Mouse (Mus musculus) cerebellum, adult 11 months (tissue): ENCODE measurements around the gene Rab31.

ENCODE experiments used
- DNase-seq: peaks from one replicate; pipeline ENCODE4 v3.0.0; 2022

Gene Rab31

DNA sequence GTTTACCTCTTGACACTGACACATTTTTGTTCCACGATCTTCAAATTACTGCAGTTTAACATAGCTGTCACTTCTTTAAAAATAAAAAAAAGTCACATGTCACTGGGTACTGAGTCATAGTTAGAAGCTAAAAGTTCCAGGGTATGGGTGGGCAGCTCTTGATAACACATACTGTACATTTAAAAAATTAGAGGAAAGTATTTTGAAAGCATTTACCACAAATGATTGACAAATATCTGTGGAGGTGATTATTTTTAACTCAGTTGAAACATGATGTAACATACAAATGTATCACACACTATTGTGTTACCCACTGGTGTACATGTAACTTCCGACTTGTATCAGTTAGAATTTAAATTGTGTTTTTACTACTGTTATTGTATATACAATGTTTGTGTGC, 37.5 kb downstream of the Rab31 start:
- DNase-seq = no peak

DNA sequence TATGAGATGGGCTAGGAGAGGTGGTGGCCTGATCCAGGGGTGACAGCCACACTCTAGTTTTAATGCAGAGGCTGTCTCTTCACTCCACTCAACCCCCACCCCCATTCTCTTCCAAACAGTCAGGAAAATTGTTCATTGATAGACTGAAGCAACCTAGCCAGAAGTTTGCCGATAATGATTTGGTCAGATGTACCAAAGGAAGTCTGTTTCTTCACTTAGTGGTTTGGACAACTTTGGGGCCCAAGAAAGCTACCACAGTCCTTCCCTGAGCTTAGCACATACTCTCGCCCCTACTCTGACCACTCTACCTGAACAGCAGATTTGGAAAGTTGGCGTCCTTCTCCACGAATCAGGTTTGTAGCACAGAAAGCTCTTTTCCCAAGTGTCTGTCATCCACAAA, 39.9 kb downstream of the Rab31 start:
- DNase-seq = no peak

DNA sequence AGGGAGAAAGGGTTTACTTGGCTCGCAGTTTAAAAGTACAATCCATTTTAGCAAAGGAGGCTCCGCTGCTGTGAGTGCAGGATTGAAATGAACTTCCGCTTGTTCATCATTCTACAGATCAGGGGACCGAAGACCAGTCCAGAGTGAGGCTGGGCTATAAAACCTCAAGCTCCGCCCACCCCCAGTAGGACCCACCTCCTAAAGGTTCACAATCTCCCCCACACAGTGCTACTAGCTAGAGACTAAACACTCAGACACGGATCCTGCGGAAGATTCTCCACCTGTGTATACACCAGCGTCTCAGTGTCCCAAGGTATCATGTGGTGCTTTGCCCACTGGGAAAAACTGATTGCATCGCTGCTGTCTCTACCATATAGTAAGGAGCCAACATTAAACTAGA, 40.8 kb downstream of the Rab31 start:
- DNase-seq = no peak

DNA sequence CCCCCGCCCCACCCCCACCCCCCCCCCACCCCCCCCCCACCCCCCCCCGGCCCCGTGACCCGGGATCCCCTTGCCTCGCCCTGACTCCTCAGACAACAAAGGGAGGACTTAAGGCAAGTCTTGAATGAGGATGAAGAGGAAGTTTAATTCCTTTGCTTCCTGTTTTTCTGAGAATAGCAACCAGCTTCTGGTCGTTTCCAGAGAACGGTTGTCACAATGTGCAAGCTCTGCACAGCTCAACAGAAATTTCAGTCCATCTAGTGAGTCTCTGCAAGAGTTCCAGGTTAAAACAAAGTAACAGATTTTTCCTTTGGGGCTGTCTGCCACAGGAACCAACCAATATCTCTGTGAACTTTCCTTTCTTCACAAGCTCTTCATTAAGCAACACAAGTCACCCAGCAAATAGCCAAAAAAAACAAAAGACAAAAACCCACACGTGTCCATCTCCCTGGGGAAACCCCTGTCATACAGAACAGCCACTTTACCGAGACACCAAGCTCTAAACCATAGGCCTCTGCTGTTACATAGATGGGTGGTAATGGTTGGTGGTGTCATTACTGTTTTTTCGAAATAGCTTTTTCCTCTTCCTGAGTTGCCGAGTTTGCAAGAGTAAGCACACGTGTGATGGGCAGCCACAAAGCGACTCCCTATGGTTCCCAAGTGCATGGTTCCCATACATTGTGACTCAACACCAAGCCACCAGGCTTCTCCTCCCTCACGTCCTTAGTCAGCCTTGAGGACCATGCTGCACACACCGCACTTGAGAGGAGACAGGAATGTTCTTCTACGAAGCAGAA, 42.4 kb downstream of the Rab31 start:
- DNase-seq = no peak

DNA sequence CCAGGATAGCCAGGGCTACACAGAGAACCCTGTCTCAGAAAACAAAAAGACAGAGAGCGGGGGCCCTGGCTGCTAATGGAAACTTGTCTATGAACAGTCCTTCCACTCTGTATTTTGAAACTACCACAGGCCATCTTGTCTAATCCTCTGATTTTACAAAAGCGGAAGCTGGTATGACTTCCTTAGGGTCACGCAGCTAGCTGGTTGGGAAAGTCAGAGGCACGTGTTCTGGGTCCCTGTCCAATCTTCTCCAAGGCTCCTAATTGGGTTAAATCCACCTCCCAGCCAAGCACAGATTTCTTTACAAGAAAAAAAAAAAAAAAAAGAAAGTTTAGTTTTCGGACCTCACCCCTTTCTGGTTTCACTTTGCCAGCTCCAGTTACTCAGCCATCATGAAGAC, 45.8 kb downstream of the Rab31 start:
- DNase-seq = no peak

DNA sequence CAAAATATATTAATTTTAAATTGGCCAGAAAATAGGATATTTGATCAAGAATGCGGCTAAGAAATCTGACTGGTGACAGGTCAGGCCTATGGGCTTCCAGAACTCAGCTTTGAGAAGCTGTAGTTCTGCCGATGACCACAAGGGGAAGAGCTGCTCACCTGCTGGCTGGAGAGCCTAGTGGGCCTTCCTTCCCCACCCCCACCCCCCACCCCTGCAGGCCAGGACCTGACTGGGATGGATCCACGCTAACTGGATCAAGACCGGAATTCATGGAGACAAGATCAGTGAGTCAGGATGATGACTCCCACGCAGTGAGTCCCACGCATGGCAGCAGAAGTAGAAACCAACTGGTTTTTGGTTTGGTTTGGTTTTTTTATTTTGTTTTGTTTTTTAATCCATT, 46.3 kb downstream of the Rab31 start:
- no peak for DNase-seq

DNA sequence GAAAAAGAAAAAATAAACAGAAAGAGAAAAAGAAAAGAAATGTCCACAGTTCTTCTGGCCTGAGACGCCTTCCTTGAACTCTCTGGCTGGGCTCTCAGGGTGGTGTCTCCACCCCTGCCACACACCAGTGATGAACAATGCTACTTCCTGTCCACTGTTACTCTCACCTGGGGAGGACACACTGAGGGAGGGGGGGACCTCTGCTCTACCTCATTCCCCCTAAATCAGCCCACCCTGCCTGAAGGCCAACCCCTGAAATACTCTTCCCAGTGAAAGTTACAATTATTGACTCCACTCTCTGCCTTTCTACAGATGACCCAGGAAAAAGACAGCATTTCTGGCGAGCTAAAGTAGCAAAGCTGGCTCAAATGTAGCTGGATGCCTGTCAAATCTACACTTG, 46.7 kb downstream of the Rab31 start:
- no peak for DNase-seq

DNA sequence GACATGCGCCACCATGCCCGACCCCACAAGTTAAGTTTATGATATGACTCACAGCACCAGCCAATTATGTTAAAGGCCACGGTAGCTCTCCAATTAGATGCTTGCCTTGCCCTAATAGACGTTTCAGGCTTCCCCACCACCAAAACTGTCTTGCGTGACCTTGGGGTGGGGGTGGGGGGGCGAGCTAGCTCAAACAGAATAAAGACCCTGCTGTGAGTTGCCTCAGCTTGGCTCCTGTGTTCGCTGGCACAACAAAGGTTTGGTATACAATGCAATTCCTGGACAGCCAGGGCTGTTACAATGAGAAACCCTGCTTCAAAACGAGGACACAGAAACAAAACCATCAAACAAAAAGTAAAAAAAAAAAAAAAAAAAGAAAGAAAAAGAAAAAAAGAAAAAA, 47.2 kb downstream of the Rab31 start:
- no peak for DNase-seq

DNA sequence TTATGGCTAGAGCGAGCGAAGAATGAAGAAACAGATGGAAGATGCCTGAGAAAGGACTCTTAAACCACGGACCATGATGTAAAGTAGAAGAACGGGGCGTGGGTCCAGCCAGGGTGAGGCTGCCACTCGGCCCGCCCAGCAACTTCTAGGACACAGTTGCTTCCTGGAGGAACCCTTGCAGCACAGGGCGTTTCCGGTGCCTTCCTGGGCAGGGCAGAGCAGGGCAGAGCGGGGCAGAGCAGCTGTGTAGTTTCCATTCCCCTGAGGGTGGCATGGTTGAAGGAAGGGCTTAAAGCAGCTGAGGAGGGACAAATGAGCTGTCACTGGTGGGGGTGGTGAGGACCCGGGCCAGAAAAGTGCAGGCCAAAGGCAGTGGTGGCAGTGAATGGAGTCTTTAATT, 48.3 kb downstream of the Rab31 start:
- no peak for DNase-seq

DNA sequence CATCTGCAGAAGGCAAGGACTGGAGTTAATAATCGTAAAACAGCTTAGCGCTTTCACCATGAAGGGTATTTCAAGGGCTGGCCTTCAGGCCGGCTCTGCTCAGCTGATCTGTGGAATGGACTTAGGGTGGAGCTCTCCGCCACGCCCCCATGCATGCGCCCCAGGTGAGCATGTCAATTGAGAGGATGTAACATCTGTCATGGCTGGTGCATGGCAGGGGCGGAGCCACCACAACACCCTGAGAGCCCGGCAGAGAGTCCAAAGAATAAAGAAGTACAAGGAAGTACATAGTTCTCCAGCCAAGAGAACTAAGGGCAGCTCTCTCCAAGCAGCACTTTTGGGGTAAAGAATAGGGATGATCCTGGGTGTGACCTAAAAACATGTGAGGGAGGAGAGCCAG, 48.9 kb downstream of the Rab31 start:
- no peak for DNase-seq

DNA sequence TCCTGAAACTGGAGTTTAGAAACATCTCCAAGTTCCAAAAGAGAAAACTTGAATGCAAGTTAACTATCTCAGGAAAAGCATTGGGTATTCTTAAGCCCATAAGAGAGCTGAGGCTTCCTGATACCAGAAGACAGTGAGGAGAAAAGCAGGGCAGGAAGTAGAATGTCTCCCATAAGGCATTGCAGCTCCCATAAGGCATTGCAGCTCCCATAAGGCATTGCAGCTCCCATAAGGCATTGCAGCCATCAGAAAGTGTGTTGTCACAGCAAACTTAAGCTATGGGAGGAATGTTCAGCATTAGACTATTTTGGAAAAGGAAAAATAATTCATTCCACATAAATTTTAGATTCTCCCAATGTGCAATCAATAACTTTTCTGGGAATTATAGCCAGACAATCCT, 51.2 kb downstream of the Rab31 start:
- no peak for DNase-seq

DNA sequence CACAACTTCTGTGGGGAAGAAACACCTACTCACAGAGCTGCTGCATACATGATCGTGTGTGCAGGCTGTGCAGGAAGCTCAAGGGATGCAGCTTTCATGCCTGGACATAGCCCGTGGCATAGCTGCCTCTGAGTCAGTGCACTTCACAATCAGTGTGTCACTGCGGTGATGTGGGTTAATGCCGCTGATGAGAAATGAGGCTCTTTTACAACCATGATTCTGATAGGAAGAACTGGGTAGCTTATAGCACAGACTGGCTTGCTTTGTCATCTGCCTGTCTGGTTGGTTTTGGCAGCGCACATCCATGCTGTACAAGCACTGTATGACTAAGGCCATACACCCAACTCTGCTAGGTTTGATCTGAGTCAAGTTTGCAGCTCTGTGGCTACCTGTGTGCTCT, 52.7 kb downstream of the Rab31 start:
- DNase-seq = no peak

DNA sequence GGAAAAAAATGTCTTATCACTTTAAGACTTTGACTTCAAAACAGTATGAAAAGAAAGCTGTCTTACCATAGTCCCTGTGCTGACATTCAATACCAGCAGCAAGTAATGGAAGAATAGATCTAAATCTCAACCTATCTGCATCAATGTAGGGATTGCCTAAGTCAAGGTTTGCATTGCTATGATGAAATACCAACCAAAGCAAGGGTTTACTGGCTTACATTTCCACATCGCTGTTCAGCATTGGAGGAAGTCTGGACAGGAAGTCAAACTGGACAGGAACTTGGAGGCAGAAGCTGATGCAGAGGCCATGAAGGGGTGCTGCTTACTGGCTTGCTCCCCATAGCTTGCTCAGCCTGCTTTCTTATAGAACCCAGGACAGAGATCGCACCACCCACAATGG, 54.0 kb downstream of the Rab31 start:
- DNase-seq = no peak

DNA sequence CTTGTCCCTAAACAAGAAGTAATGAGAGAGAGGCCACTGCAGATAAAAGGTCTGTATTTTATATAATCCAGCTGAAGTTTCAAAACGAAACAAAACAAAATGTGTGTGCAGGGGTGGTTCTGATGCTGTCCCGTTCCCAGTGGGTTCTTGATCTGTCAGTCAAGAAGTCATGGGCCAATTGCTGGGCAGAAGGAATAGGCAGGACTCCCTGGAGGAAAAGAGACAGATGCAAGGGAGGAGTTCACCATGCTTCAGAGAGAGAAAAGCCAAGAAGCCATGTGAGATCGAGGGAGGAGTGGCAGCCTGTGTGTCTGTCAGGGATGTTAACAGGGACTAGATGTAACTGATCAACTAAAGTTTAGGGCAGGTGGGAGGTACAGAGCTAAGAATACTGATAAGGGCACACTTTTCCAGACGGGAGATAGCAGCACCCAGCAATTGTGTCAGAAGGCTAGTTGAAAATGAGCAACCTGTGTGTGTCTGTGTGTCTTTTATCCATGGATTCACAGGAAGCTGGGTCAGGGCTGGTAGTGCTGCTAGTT, 54.8 kb downstream of the Rab31 start:
- DNase-seq = no peak

DNA sequence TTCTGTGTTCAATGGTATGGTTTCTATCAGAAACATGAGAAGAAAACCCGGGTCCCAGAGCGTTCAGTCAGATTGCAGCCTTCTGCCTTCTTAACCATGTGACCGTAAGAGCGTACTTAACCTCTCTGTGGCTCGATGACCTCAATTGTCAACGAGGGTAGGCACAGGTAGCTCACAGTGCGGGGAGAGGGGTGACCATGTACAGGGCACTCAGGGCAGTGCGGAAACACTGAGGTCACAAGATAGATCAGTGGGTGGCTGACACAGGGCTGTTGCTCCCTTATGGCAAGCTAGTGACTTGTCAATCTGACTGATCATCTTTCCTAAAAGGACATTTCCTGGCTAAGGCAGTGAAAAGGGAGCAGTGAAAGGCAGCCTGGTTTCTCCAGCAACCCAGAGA, 58.5 kb downstream of the Rab31 start:
- no peak for DNase-seq

DNA sequence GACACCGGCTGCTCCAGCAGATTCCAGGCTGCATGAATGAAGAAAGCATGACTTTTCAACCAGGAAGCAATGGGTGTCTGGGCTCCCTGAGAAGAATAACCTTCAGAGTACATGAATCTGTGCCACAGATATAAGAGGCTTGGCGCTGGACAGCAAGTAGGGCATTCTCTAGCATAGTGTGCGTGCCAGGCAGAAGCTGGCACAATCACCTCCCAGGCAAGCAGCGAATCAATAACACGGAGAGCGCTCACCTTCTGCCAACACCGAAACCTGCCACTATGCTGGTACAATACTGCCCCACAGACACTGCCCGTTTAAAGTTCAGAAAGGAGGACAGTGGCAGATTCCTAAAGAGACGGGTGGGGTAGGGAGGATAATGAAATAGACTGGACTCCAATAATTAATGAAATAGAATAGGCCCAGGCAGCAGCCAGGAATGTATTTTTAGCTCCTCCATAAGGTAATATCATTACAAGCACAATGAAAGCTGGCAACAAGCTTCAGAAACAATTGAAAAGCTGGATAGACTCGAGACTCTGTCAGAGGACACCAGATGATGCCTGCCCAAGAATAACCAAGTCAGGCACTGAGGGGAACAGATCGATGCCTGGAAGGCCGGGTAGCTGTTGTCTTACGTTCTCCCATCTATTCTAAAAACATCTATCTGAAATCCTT, 59.6 kb downstream of the Rab31 start:
- peak; percentile 64 for DNase-seq

DNA sequence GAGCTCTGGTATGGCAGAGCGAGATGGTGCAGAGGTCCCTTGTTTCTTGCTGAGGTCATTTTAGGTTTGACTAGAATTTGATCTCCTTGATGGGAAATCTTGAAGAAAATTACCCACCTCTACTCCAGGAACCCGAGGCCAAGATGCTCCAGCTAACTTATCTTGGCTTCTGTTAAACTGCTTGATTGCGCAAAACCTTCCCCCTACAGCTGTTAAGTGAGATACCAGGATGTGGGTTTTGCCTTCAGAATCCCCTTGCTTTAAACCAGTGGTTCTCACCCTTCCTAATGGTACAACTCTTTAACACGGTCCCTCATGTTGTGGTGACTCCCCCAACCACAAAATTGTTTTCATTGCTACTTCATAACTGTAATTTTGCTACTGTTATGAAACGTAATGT, 60.8 kb downstream of the Rab31 start:
- DNase-seq = no peak

DNA sequence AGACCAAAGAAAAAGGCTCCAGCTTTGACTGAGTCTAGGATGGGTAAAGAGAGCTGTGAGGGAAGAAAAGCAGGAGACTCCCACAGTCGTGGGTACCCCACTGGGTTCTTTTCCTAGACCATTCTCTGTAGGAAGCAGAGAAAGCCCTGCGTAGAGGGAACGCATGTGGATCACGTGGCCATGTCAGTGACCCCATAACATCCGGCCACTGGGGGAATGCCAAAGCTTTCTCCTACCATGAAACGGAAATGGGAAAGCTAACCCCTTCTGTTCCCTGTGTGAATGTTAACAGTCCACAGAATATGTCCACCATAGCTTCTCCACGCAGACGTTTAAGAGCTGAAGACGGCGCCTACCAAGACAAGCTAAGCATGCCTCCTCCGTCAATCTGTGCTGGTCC, 62.0 kb downstream of the Rab31 start:
- no peak for DNase-seq

DNA sequence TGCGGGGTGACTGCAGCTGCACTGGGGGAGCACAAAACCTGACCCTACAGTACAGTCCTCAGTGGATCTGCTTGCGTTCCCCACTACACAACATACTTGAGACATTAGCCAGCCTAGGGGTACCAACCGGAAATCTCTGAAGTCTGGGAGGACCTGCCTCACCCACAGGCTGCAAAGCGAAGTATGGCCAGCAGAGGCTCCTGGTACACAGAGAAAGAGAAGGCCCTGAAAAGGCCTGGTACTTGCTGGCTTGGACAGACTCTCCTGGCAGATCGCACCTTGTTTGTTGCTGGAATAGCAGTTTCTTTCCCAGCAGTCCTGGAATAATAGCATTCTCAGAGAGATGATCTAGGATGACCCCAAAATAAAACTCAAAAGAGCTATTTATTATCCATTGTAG, 66.3 kb downstream of the Rab31 start:
- DNase-seq = peak; percentile 35

DNA sequence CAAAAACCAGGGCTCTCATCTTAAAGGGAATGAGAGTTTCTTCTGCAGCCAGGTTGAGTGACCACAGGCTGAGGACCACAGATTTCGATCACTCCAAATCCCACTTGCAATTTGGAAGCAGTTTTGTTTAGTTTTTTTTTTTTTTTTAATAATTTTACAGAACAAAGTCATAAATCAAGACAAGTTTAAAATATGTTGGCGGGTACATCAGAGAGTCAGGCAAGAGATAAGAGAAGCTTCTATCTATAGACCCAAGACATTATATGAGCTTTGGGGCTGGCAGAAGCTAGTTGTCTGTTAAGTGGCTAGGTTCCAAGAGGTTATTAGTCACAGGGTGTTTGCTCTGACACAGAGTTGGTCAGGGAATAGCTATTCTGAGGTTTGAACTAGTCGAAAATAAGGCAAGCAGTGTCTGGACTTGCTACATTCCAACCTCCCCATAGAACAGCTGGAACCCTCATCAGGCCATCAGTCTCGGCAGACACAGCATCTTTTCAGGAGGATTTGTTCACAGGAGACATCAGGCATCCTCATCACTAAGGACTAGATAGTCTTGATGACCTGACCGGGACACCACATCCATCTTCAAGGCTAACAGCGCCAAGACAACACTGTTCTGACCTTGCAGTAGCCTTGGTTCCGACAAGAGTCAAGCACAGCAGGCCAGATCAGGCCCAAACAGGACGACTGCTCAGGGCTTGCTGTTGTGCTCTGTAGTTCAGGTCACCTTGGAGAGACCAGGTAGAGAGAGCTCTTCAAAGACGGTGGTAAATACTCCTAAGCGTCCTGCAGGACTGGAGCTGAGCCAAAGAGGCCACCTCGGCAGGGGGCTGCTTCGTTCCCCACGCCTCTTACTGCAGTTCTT, 68.8 kb downstream of the Rab31 start:
- no peak for DNase-seq

DNA sequence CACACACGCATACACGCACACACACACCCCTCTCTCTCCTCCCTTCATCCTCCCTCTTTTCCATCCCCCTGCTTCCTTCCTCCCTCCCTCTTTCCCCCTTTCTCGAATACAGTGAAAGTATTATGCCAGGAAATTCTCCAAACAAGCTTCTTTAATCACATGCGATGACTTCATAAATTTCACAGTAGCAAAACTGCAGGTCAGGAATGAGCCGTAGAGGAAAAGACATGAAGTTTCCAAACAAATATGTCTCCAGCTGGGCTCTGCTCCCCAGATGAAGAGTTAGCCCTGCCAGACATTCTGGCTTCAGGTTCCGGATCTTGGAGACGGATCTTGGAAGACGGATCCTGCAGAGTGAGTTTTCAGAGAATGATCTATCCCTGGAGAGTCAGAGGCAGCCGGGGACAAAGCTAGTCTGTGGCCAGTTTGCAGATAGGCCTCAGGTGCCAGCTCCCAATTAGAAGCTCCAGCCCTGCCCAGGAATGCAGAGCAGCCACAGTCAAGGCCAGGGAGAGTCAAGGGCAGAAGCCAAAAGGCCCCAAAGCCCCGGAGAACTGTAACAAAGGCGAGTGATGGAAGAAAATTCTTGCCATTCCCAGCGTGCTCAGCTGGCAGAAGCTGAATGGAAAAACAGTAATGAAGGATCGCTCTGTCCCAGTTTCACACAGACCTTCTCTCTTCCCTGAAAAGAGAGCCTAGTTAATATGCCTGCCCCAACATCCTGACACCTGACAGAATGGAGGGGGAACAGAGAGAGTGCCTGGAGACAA, 70.6 kb downstream of the Rab31 start:
- peak; percentile 26 for DNase-seq

DNA sequence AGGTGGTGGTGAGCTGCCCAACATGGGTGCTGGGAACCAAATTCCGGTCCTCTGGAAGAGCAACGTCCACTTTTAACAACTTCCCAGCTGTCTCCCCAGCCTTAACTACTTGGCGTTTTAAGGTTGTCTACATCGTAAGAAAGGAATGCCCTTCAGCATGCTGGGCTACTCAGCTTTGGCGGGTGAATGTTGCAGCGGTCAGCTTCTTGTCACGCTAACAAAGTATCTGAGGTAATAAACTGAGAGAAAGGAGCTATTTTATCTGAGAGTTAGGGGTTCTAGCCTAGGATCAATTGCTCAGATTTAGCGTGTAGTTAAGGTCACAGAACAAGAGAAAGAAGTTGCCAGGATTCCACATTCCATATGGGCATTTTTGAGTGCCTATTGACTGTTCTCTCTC, 71.2 kb downstream of the Rab31 start:
- no peak for DNase-seq

DNA sequence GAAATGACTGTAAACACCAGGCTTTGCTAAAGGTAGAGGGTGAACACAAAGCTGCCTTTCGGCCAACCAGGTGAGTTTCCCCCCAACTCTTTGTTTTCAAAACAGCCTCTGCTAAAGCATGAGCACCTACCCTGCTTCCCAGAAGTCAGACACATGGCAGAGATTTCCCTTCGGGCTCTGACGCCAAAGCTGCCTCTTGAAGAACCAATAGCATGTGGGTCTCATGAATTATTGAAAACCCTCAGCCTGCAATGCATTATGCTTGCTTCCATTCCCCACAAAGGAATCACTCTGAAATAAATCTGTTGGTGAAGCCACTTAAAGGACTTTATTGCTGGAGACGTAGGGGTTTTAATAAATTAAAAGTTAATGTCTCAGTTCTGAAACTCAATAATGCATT, 72.5 kb downstream of the Rab31 start:
- DNase-seq = no peak
